Mouse (Mus musculus): ENCODE results near the gene Arhgef7. TPM values are rescaled to one million over a fixed set of nuclear protein-coding genes. Genes with fewer than 3 reads are reported as not detected.

The Arhgef7 gene
- total RNA-seq, 2 experiments from 2014 or later = 107 to 109 TPM

DNA sequence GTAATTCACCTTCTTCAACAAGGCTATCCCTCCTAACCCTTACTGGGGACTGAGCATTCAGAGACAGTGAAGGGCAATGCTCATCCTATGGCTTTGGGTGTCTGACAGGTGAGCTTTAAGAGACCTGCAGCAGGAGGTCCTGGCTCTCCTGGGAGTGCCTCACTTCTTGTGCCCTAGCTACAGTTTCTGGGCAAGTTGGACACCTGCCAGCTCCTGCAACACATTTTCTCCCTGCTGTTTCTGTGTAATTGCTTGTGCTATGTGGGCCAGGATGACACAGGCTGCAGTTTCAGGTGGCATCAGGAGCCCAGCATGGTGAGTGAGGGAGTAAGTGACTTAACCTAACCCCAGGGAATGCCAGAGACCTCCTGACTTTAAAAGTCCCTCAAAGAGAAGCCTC lies 67.4 kb downstream of the Arhgef7 start:
- no peak for DNase-seq (ENCODE audit: low spot score in 2 of 2)

DNA sequence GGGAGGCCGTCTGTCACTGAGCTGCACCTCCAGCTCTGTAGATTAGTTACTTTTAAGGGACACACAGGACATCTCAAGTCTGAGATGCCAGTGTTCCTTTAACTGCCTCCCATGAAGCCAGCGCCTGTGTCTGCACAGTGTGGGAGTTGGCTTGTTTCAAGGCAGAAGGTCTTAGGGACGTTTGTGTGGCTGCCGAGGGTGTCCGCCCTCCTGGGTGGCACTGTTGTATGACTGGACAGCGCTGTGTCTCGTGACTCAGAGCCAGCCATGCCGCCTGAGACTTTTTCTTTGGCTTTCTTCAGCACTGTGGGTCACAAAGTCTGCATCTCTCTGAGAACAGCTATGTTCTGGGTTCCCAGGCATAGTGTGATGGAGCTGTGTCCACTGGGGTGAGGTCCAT lies 69.6 kb downstream of the Arhgef7 start:
- DNase-seq (ENCODE audit: low spot score in 2 of 2) = no peak

DNA sequence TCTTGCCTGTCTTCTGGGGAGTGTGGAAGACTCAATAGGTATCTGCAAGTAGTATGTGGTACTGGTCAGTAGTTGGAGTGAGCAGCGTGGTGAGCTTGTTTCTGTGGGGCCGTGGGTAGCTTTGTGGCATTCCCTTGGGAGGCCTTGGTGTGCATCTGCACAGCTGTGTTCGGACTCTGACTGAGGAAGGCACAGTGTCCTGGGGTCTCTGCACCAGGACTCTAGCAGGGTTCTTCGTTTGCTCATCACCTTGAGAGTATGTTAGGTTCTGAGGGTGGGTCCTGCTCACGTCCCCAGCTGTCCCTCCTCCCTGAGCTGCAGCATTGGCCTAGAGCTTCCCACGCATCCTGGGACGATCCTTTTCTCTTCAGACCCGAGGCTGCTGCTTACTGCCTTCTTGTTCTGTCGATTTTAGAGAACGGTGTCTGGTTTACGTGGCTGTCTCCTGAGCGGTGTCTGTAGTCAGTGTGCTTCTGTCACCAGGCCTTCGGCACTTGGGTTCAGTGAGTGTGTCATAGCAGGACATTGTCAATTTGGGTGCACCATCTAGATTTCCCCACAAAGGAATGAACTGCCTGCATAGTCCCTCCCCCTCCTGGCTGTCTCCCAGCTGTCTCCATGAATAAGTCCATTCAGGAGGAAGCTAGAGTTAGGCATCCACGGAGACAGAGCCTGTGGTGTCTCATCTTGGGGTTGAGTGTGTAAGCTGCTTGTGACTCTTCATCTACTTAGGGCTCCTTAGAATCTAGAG lies 70.4 kb downstream of the Arhgef7 start:
- peak in 1 of 2 experiments; percentile 71 for DNase-seq (ENCODE audit: low spot score in 2 of 2)

DNA sequence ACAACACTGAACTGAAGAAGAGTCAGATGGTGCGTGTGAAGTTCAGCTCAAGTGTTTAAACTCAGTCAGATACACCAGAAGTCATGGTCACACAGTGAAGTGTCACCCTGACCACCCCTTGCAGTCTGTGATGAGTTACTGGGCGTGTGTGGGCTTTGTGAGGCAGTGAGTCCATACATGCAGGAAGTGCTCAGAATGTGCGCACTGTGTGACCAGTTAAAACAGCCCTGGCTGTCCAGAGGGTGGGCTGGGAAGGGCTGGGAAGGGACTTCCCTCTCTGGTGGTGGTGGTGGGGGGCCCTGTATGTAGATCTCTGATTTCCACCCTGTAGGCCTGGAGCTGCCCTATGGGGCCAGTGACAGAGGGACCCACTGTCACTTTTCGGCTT lies 71.0 kb downstream of the Arhgef7 start:
- no peak for DNase-seq (ENCODE audit: low spot score in 2 of 2)

DNA sequence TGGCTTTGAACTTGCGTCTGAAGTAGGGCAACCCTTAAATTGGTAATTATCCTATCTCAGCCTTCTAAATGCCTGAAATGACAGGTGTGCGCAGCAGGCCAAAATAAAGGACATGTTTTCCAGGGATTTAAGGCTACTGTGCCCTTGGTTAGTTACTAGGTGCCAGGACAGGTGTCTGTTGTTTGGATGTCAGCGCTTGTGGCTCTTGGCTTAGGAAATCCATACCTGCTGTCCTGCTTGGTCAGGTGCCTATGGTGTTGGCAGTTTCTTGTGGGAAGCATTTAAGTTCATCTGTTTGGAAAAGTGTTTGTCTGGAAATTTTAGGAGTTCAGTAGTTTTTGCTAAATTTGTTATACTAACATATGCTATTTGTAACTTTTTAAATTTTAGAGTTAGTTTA lies 71.6 kb downstream of the Arhgef7 start:
- DNase-seq (ENCODE audit: low spot score in 2 of 2) = no peak

DNA sequence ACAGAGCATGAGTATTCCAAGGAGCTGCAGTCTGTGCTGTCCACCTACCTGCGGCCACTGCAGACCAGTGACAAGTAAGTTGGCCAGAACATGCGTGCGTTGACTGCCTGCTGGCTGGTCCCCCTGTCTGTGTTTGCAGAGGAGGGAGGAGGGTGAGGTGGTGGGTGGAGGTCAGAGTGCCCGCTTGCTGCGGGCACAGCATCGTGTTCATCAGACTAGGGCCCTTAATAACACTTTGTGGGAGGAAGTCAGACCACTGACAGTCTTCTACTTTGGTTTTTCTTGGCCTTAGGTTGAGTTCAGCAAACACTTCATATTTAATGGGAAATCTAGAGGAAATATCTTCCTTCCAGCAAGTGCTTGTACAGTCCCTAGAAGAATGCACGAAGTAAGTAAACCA lies 73.0 kb downstream of the Arhgef7 start:
- no peak for DNase-seq (ENCODE audit: low spot score in 2 of 2)

DNA sequence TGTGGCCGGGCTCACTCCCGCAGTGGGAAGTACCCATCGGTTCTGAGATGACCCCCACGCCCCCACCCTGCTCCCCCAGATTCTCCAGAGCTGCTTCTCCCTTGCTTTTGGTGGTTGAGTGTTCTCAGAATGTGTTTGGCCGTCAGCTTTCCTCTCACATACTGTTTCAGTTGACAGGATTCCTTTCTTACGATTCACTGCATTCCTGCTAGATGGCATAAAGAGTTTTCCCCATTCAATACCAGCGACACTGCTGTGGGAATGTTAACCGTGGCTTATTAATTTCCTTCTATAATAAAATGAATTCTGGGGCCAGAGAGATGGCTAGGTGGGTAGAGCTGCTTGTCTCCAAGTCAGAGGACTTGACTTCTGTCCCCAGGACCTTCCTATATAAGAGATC lies 74.0 kb downstream of the Arhgef7 start:
- no peak for DNase-seq (ENCODE audit: low spot score in 2 of 2)

DNA sequence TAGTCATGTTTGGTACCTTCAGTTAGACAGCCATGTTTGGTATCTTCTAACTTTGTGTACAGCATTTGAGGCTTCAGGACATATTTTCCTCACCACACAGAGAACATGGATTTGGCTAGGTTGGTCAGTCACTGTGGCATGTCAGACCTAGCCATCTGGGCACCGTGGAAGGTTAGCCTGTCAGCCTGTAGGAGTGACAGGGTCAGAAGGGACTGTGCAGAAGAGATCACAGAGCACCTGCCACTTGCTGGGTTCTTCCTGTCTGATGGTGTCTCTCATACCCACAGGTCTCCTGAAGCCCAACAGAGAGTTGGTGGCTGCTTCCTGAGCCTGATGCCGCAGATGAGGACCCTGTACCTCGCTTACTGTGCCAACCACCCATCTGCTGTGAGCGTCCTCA lies 77.4 kb downstream of the Arhgef7 start:
- no peak for DNase-seq (ENCODE audit: low spot score in 2 of 2)

DNA sequence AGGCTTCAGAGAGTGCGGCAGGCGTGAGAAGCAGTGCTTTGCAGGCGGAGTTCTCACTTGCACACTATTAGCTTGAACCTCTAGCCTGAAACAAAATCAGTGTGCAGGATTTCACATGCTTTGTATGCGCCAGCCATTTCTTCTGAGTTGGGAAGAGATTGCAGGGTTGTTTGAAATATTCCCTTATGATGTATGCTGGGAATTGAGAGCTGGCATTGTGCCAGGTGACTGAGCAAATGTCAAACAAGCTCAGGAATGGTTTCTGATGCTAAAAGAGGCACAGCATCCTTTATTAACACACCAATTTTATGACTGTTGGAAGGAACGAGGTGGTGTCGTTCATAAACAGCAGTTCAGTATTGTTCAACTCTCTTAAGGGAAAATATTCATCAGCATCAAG lies 78.7 kb downstream of the Arhgef7 start:
- DNase-seq (ENCODE audit: low spot score in 2 of 2) = peak in 1 of 2 experiments; percentile 68

DNA sequence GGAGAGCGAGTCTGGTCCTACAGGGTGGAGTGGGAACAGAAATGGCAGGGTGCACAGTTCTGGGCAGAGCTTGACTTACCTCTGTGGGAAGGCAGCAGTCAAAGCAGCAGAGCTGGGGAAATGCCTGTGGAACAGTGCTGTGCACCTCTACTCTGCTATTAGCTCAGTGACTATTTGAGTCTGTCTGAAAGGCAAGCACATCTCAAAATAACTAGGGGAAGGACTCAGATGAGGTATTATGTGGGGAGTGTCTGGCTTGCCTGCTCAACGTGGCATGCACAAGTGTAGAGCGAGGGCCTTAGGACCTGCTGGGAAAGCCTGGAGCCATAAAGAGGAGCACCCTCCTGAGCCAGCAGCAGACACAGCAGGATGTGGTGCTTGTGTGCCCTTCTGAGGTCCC lies 79.8 kb downstream of the Arhgef7 start:
- no peak for DNase-seq (ENCODE audit: low spot score in 2 of 2)

DNA sequence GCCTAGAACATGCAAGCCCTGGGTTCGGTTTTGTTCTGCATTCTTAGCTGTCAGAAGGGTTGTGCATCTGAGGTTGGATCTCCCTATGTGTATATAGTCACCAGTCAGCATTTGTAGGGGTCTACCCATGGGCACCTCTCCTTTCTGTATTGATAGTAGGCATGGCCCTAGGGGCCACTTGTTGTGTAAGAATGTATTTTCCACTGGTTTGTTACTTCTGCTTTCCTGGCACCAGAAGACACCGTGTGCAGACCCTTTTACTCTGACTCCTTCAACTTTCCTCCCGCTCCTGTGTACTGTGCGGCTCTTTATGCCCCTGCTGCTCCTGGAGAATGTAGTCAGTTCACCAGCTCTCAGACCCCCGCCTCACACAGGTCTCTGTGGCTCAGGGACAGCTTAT lies 80.5 kb downstream of the Arhgef7 start:
- no peak for DNase-seq (ENCODE audit: low spot score in 2 of 2)

DNA sequence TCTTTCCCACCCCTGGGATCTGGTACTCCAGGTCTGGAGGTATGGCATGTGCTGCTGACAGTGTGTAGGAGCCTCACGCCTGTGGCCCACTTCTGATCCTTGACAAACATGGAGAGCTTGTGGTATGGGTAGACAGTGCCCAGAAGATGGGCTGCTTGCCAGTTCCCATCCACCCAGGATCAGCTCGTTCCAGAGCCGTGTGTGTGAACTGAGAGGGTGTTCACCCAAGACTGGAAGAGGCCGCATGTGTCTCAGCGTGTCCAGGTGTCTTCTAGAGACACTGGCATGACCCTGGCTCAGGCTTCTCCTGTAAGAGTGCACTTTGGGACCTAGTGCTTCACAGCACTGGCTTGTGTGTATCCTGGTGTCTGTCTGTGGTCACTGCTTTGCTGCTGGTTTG lies 82.9 kb downstream of the Arhgef7 start:
- no peak for DNase-seq (ENCODE audit: low spot score in 2 of 2)

DNA sequence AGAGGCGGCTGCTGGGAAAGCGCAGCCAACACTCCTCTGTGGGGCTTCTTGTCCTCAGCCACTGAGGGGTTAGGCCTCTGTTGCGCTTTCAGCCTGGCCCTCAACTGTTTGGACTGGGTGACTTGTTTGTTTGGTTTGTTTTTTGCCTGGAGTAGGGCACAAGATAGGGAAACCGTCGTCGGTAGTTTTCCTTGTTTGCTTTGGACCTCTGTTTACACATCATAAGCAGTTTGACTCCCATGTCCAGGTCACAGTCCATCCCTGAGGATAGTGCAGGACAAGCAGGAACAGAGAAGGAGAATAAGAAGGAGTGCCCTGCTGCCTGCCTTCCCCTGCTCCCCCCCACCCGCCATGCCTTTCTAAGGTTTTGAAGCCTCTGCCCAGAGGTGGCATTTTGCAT lies 86.3 kb downstream of the Arhgef7 start:
- no peak for DNase-seq (ENCODE audit: low spot score in 2 of 2)

DNA sequence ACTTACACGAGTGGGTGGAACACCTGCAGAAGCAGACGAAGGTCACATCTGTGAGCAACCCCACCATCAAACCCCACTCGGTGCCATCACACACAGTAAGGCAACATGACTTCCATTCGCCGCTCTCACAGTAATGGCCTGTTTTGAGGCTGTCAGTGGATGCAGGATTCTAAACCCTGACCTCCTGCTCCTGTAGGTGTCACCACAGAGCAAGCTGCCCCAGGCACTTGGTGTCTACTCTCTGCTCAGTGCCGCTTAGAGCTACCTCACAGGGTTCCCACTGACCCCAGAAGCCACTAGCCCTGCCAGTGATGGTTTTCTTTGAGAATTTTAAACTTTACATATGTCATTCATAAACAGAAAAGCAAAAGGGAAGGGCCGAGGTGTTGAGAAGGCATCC lies 87.7 kb downstream of the Arhgef7 start:
- no peak for DNase-seq (ENCODE audit: low spot score in 2 of 2)

DNA sequence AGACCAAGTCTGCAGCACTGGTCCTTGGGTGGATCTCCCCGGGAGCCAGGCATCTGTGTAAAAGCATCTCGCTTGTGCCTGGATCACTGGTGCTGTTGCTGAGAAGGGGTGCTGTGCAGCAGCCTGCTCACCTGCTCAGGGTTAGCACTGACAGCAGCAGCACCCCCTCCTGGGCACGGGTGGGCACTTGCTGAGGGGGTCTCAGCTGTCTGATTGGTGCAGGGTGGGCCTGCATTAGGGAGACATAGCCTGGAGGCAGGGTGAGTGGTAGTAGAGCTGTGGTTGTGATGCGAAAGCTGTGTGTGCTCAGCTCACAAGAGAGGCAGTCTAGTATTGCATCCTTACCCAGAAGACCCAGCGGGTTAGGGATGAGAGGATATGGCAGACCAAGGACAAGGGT lies 92.6 kb downstream of the Arhgef7 start:
- no peak for DNase-seq (ENCODE audit: low spot score in 2 of 2)

DNA sequence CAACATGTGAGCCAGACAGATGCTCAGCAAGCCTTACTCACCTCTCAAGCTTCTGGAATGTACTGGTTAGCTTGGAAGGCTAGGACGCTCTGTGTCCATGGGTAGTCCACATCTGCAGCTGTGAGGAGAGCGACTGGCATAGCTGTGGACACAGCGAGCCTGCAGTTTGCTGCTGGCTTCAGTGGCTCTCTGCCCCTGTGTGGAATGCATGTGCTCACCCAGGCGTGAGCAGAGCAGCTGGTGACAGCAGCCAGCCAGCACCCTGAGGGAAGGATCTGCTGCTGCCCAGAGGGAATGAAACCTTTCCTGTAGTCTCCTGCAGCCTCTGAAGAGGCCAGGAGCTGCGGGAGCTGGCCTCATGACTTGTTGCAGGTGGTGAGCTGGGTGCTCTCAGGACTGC lies 93.0 kb downstream of the Arhgef7 start:
- DNase-seq (ENCODE audit: low spot score in 2 of 2) = no peak

DNA sequence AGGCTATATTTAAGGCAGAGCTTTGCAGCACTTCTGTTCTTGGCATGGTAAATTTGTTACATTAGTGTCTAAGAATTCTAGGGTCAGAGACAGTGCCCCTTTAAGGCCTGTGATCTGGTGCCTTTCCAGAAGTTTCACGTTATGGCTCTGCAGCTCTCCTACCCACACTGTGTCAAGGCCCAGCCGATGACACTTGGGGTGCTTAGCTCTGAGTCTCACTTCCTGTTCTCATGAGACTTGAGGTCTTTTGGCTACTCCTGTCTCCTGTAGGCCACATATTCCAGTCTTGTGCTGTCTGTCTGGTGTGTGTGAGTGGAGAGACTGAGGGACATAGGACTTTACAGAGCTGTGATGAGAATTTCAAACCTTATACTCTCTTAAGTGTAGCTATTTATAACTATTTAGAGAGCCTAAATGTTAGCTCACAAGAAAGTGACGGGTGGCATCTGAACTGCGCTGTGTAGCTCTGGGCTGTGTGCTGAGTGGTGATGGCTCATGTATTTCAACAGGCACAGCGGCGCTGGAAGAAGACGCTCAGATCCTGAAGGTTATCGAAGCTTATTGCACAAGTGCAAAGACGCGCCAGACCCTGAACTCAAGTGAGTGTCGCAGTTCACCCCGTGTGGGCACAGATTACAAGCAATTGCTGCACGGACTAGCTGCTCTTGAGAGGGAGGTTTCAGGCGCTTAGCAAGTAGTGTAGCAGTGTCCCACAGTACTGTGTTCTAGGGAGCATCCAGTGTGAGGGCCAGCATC lies 94.1 kb downstream of the Arhgef7 start:
- DNase-seq (ENCODE audit: low spot score in 2 of 2) = no peak

DNA sequence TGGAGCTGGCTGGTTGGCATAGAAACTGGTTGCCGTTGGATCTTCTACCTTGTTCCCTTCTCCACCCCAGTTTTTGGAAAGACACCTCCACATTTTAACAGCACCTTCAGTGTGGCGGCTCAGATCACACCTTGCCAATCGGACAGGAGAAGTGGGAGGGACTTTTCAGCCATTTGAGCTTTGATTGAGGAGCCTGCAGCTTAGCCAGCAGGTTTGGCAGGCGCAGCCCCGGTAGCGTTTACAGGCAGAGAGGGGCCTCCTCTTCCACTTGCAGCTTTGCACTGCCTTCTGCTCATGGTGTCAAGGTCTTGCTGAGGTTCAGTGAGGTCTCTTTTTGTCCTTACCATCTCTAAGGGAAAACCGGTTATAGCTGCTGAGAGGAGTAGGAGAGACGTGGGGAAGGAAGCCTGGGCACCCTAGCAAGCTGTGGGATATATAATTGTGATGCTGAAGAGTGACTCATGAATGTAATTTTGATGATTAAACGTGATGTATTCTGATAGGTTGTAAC lies 95.1 kb downstream of the Arhgef7 start:
- DNase-seq (ENCODE audit: low spot score in 2 of 2) = no peak

DNA sequence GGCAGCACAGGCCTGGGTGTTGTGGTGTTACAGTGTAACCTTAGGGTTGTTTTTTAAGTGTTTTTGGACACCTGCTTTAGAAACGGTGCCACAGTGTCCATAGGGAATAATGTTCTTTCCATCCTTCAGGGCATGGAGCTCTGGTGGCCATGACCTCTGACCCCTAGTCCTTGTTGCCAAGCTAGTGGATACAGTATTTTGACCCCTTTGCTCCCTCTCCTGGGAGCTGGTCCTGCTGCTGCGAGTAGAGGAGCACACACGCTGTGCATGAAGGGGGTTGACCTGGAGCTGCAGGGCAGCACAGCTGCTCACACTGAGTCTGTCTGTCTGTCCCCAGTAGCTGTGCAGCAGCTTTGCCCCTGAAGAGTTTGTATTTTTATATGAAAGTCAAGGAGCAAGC lies 98.2 kb downstream of the Arhgef7 start:
- no peak for DNase-seq (ENCODE audit: low spot score in 2 of 2)

DNA sequence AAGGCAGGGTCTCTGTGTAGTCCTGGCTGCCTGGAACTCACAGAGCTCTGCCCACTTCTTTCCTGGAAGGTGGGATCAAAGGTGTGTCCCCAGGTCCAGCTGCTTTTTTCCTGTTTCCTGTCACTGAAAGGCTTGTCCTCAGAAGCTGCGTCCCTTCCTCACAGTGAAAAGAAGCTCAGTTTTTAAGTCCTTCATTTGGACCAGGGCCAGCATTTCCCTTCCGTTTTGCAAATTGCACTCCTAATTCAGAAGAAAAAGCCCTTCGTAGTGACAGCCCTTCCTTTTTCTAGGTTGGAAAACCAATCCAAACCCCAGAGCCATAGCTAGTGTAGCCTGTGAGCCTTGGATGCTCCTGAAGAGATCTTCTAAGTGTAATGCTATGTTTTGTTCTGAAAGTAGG lies 99.8 kb downstream of the Arhgef7 start:
- no peak for DNase-seq (ENCODE audit: low spot score in 2 of 2)

DNA sequence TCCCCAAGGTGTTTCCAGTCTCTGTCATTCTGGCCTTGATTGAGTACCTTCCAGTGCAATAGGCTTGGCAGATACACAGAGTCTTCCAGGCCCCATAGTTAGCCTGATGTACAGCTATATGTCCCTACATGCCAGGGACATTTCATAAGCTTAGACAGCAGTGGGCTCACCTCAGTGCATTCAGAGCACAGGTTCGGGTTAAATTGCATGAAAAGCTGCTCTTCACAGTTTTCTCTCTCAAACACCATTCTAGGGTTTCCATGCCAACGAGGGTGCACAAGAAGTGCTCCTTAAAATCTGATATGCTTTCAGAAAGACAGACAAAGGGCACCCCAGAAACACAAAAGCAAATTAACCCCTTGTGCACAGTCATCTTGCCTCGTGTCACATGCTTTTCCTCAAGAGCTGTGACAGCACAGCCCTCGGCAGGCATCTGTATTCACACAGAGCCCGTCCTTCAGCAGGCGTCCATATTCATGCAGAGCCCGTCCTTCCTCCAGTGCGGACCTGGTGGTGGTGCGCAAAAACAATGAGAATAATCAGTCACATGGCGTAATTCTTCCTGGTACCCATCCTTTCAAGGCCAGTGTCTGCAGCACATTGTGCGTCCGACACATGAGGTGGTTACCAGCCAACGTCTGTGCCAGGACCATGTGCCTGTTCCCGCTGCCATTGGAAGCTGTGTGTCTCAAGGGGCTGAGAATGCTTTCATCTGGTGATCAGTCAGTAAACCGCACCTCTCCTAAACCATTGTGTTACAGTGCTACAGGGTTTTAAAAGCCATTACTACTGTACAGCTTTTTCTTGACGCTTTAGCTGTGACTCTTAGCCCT lies 102.9 kb downstream of the Arhgef7 start:
- no peak for DNase-seq (ENCODE audit: low spot score in 2 of 2)

DNA sequence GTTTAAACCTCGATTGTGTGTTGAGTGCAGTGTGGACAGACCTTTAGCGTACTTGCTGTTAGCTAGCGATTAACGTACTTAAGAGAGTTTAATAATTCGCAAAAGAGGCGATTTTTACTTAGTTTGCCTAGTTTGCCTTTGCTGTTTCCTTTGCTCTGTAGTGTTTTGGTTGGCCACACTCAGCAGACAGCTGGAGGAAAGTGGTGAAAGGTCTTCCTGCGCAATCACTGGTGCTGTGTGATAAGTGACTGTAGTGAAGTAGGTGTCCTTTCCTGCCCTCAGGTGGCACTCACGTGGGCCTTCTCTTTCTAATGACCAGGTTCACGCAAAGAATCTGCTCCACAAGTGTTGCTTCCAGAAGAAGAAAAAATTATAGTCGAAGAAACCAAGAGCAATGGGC lies 103.7 kb downstream of the Arhgef7 start:
- DNase-seq (ENCODE audit: low spot score in 2 of 2) = no peak

All from layer of hippocampus, adult 18-20 months (tissue).